Mouse (Mus musculus) kidney, adult 9 months (tissue): Measurements from ENCODE around the gene Lrp4.

Source experiments
- DNase-seq: peaks from one replicate; pipeline ENCODE4 v3.0.0; 2022

The Lrp4 gene

DNA sequence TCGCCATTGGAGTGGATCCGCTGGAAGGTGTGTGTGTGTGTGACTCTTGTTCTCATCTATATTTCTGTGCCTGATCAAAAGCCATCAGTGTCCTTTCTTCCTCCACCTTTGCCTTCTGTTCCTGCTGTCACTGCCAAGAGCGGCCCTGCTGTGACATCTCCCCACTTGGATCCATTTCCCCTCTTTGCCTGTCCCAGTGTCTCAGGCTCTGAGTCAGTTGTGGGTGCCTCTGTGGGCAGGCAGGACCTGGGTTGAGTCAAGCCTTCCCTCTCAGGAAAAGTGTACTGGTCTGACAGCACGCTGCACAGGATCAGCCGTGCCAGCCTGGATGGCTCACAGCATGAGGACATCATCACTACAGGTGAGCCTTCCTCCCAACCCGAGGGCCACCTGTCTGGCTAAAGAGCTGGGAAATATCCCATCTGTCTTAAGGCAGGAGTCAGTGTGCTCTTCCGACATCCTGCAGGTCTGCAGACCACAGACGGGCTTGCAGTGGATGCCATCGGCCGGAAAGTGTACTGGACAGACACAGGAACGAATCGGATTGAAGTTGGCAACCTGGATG is 34.8 kb downstream of the Lrp4 start:
- no peak for DNase-seq

DNA sequence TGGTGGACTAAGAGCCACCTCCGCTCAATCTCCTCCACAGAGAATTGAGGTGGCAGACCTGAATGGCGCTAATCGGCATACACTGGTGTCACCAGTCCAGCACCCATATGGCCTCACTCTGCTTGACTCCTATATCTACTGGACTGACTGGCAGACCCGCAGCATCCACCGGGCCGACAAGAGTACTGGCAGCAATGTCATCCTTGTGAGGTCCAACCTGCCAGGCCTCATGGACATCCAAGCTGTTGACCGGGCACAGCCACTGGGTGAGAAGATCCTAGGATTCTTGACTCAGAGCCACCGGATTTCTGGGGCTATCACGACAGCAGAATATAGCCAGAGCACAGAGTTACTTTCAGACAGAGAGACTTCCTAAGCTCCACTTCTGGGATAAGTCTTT is 36.7 kb downstream of the Lrp4 start:
- no peak for DNase-seq

DNA sequence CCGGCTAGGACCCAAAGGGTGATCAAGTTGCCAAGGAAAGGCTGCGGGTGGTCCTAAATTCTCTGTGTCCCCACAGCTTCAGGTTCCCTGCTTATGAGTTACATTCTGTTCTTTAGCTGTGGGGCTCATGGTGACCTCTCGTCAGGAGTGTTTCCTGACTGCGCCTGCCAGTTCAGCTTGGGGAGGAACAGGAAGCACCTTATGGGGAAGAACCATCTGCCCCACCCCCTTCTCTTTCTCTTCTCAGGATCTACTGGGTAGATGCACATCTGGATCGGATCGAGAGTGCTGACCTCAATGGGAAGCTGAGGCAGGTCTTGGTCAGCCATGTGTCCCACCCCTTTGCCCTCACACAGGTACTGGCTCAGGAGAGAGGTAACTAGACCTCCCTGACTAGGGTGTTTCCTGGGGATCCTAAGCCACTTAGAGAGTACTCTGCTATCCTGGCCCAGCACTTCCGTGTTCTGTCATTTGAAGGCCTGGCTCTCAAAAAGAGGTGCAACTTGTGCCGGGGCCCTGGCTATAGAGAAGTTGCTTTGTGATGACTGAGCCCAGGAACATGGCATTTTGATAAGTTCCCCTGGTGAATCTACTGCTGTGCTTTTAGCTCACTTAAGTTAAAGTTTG is 40.9 kb downstream of the Lrp4 start:
- DNase-seq = no peak

DNA sequence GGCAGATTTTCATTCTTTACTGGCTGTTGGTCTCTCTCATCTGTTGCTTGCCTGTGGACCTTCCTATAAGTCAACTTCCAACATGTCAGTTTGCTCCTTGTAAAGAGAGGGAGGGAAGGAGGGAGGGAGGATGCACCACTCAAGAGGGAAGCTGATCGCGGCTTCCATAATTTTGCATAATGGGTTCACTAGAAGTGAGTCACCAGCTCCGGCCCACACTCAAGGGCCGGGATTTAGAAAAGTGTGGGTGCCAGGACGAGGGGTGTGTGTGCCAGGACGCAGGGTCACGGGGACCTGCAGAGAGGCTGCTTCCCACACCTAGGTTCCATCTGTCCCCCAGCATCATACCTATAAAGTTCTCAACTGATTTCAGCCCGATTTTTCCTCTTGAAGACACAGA is 50.8 kb downstream of the Lrp4 start:
- DNase-seq = no peak

DNA sequence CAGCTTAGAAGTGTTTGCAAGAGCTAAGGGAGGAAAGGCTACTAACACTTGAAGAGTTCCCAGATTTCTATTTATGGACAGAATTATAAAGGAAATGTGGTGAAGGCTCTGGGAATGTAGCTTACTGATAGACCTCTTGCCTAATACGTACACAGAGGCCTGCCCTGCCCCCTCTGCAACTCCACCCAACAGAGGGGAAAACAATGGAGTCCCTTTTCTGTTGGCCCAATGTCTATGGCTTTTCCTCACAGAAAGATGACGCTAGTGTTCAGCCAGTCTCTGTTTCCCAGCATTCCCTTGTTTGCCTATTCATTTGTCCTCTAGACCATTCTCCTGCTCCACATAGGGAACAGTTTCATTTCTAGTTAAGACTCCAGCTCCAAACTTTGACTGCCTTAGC is 59.9 kb downstream of the Lrp4 start:
- DNase-seq = no peak

DNA sequence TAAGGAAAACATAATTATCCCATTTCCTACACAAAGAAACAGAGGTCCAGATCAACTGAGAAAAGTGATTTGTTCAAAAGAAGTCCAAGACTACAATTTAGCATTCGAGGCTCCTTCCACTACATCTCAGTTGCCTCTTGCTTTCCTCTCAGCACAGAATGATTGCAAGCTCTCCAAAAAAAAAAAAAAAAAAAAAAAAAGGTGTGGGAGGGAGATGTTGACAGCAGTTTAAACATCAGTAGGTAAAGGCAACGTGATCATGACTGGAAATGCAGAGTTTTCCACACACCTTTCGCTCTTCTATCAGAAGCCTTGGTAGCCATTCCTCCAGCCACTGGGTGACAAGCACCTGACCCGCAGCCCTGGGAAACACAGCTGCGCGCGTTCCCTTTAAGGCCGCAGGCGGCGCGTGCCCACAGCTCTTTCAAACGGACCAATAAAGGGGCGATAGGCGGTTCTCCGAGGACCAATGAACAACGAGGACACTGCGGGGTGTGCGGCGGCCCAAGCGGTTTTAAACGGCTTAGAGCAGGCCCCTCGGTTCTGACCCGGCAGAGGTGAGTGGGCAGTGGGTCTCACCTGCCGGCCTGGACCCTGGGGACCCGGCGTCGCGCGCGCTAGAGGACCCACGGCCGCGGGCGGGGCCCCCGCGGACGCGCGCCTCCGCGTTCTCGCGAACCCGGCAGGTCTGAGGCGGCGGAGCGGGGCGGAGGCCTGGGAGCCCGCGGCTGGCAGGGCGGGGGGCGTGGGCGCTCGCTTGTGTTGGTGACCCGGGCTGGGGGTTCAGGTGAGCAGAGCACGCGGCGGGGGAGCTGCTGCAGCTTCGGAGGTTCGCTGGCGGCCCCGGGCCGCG is 69.2 kb downstream of the Lrp4 start, which contains the start of gene Ckap5:
Ckap5 (plus strand) TSS at position 469 of the 853 bp plus-strand sequence.
- DNase-seq = peak; percentile 94

DNA sequence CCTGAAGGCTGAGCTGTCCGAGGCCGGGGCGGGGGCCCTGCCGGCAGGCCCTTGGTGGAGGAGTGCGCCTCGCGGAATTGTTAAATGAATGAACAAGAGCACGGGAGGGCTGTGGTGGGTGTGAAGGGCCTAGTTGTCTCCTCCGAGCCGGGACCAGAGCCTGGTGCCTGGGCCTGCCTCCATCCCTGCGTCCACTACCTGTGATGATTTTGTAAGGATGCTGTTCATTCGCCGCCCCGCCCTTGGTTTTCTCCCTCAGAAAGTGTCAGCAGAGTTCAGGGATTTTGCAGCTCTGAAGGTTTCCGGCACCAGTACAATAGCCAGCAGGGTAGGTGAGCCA is 69.8 kb downstream of the Lrp4 start:
- peak; percentile 25 for DNase-seq

DNA sequence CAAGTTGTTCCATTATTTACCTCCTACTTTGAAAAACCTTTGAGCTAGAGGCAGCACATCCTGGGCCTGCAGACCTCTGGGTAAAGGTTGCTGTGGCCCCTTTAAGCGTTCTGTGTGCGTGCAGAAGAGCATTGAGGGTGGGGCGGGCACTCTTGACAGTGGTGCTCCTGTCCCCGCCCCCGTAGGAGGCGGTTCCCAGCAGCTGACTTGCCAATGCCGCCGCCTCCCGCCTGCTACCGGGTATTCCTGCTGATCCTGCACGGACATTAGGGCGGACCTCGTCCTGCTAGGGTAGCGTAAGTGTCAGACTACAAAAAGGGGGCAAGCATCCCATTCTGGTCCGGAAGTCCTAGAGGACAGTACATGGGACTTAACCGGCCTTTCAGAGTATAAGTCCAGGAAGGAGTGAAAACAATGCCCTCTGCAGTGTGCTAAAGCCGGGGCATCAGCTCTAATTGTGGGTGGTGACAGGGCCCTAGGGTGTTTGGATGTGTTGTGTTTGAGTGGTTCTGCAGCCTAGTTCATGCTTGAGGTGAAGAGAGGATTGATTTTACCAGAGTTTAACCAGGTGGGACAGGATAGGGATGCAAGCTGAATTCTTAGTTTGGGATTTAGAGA is 80.4 kb downstream of the Lrp4 start:
- DNase-seq = peak; percentile 94
